Mouse (Mus musculus): ENCODE results near the gene Corin.

DNA sequence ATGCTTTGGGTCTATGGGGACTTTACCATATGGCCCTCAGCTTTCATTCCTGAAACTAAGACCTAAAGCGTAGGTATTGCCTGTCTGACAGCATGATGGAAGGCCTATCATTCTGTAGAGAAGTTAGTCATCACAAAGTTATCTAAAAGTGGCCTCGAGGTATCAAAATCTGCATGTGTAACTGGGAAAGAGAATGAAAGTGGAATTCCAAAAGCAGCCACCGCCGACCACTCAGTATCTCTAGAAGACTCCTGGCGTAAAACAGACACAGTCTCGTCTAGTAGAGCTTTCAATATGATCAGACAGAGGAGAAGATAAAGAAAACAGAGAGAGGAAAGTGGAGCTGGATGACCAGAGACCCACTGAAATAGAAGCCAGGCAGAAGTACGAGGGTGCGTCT lies 123.7 kb downstream of the Corin start:
- TF ChIP-seq POLR2AphosphoS2 (IDR thresholded peaks at IDR 0.05; ENCODE audit: insufficient read length, low read depth), result no peak
- no peak for TF ChIP-seq E2F4 (IDR thresholded peaks at IDR 0.05; ENCODE audit: insufficient read depth)
- TF ChIP-seq MYOG (IDR thresholded peaks at IDR 0.05; ENCODE audit: control insufficient read depth in 1 of 3, insufficient read depth in 1 of 3, insufficient read length in 2 of 3, low read depth in 2 of 3), result no peak
- no peak for TF ChIP-seq POLR2A (IDR thresholded peaks at IDR 0.05; ENCODE audit: insufficient read length, low read depth)
- no peak for TF ChIP-seq CEBPB (IDR thresholded peaks at IDR 0.05; ENCODE audit: insufficient read depth, poor library complexity, severe bottlenecking)
- no peak for TF ChIP-seq MAX (IDR thresholded peaks at IDR 0.05; ENCODE audit: low read depth)
- TF ChIP-seq USF1 (IDR thresholded peaks at IDR 0.05; ENCODE audit: low read depth), result no peak
- no peak for TF ChIP-seq TCF12 (IDR thresholded peaks at IDR 0.05; ENCODE audit: insufficient read depth, poor library complexity, severe bottlenecking)
- no peak for TF ChIP-seq REST (IDR thresholded peaks at IDR 0.05; ENCODE audit: insufficient read depth, insufficient read length)
- TF ChIP-seq TCF3 (IDR thresholded peaks at IDR 0.05; ENCODE audit: insufficient read length, low read depth), result no peak
- TF ChIP-seq SRF (IDR thresholded peaks at IDR 0.05; ENCODE audit: control insufficient read depth, insufficient read length, low read depth), result no peak
- no peak for TF ChIP-seq MYOD1 (IDR thresholded peaks at IDR 0.05; ENCODE audit: control insufficient read depth in 1 of 3, insufficient read length in 2 of 3, low read depth in 2 of 3)
